Mouse (Mus musculus) bone marrow, adult 2 months (tissue): ENCODE results near the gene Maml2. TPM values are rescaled to one million over a fixed set of nuclear protein-coding genes. Genes with fewer than 3 reads are reported as not detected.

ENCODE experiments used
- H3K27ac ChIP-seq: fragments of 200-500 bp; 2 replicates; pipeline ENCODE4 v1.5.1; 2012; ENCODE audit warnings: low read depth, mild to moderate bottlenecking, control low read depth, inconsistent platforms, low read length; ENCODE audit not compliant: control insufficient read depth, poor library complexity, insufficient read depth
- H3K4me1 ChIP-seq: fragments of 200-500 bp; 2 replicates; pipeline ENCODE4 v1.6.1; 2011; ENCODE audit warnings: low read length; ENCODE audit not compliant: control insufficient read depth, insufficient read depth
- H3K4me3 ChIP-seq: fragments of 200-500 bp; replicated peaks from 2 replicates; pipeline ENCODE3; 2011; ENCODE audit warnings: mild to moderate bottlenecking, low read depth, low read length, control low read depth; ENCODE audit not compliant: control insufficient read depth
- CTCF ChIP-seq: fragments of 200-500 bp; IDR thresholded peaks from 2 replicates; pipeline ENCODE4 v1.5.1; 2011; ENCODE audit warnings: low read length, control low read depth; ENCODE audit not compliant: control insufficient read depth, insufficient read depth
- POLR2A ChIP-seq: fragments of 200-500 bp; IDR thresholded peaks from 2 replicates; pipeline ENCODE4 v1.6.1; 2011; ENCODE audit warnings: low read depth, mild to moderate bottlenecking, control low read depth, low read length, borderline replicate concordance; ENCODE audit not compliant: control insufficient read depth
- WGBS: fragments of 180-500 bp; shearing (Covaris S2); methylation state at CpG from one replicate; pipeline ENCODE4 v1.1.7; 2018; 5-methylcytosine and 5-hydroxymethylcytosine counted together
- polyA plus RNA-seq: library from polyadenylated mRNA; stranded (reverse); fragments of >200 nt; gene quantifications from 2 replicates; pipeline ENCODE4 v1.2.4, GENCODE M21; 2011; ENCODE audit warnings: low replicate concordance; ENCODE audit not compliant: missing spikeins, insufficient read depth, insufficient read length

The Maml2 gene
- polyA plus RNA-seq, 1 experiment: 3.5 TPM

DNA sequence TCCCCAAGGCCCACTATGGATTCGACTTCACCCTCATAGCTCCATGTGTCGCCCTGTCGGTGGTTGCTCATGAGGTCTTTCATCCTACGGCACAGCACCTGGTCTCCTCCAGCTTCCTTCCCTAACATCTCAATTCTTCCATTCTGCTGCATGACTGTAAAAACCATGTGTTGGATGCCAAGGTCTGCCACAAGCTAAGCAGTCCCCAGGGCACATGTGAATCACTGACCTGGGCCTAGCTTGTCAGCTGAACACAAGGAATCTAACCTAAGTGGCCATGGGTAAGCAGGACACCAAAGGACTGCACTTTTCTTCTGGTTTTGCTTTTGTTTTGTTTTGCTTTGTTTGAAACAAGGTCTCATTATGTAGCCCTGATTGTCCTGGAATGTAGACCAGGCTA is 271.3 kb downstream of the Maml2 start:
- TF ChIP-seq CTCF (no peak), POLR2A (no peak)
- Histone ChIP-seq H3K4me1 (no peaks in the 10 kb centered on the region), H3K4me3 (no peak overlapping the region), H3K27ac (no peak overlapping the region)
- 90% methylated on average over 4 of the region's 4 CpGs for WGBS

DNA sequence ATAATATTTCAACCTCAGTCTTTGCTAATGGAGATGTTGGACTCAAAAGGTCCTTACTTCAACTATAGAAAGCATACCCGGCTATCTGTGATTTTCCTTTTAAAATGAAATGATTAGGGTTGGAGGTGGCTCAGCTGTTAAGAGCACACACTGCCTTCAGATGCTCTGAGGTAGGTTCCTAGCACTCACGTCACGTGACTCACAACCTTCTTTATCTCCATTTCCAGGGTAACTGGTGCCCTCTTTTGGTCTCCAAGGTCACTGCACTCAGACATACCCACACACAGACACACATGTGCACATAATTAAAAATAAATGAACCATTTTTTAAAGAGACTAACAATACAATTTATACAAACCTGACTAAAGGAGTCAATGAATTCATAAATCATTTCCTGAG is 275.1 kb downstream of the Maml2 start:
- Histone ChIP-seq H3K27ac (no peak overlapping the region), H3K4me1 (peaks cover 2% of the 10 kb centered on the region), H3K4me3 (no peak overlapping the region)
- TF ChIP-seq POLR2A (no peak), CTCF (no peak)
- WGBS: 80% methylated on average over 3 of the region's 3 CpGs

DNA sequence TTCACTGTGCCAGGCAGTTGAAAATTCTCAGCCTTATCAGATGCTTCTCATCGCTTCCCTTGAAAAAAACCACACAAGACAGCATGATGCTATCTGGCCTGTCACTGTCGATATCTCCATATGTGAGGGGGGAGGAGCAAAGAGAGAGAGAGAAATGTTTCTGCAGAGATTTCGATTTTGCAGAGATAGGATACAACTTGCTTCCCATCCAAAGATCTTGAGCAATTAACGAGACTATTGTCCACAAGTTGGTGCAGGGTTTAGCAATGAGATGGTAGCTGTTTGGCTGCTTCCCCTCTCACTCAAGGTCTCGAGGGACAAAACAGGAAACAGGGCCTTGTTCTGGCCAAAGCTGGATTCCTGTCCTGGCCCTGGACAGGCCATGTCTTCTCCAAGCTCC is 276.3 kb downstream of the Maml2 start:
- TF ChIP-seq CTCF (no peak), POLR2A (no peak)
- H3K27ac ChIP-seq: no peak overlapping the region
- peaks cover 2% of the 10 kb centered on the region for H3K4me1 ChIP-seq
- H3K4me3 ChIP-seq: no peak overlapping the region
- 14% methylated on average over 5 of the region's 5 CpGs for WGBS

DNA sequence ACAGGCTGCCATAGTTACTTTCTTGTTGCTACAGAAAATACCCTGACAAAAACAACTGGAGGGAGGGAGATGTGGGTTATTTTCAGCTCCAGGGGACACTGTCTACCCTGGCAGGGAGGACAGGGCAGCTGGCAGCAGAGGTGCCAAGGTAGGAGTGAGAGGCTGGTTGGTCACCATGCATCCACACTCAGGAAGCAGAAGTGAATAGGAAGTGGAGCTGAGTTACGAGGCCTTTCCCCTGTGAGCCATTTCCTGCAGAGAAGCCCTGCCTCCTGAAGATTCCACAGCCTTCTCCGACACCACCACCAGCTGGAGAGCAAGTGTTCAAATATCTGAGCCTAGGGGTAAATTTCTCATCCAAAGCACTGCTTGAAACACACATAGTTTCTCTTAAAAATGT is 277.2 kb downstream of the Maml2 start:
- no peak for TF ChIP-seq CTCF
- no peak for TF ChIP-seq POLR2A
- 22% methylated on average over 2 of the region's 2 CpGs for WGBS
- peaks cover 2% of the 10 kb centered on the region for H3K4me1 ChIP-seq
- no peak overlapping the region for H3K27ac ChIP-seq
- H3K4me3 ChIP-seq: no peak overlapping the region

DNA sequence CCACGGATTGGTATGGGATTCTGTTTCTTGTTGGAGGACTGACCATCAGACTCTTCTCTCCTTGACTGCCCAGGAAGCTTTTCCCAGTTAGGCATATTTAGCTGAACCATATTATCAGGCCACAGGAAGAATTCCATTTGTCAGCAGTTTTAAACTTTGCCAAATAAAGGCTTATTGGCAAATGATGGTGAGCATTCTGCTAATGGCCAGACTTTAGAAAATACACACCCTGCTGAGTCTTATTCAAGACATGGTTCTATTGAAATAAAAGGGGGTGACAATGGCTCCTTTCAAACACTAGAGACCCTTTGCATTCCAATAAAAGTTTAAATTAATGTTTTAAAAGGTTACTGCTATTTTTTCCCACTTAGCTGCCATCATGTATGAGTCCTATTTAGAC is 279.4 kb downstream of the Maml2 start:
- WGBS: 87% methylated on average over 1 of the region's 1 CpGs
- Histone ChIP-seq H3K27ac (no peak overlapping the region), H3K4me3 (no peak overlapping the region), H3K4me1 (peaks cover 2% of the 10 kb centered on the region)
- TF ChIP-seq POLR2A (no peak), CTCF (no peak)

DNA sequence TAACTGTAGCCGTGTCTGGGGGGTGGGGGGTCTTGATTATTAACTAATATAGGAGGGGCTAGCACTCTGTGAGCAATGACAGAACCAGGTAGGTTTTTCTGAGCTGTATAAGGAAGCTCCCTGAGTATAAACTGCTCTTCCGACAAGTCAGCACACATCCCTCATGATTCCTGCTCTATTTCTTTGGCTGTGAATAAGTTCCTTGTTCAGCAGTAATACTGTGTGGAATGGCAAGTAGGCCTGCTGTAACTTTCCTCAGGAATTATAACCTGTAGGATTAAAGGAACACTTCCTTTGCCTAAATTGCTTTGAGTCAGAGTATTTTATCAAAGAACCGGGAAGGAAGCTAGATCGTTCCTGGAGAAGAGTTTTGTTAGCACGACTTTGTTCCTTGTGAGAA is 283.4 kb downstream of the Maml2 start:
- TF ChIP-seq POLR2A (no peak), CTCF (no peak)
- Histone ChIP-seq H3K4me1 (no peaks in the 10 kb centered on the region), H3K4me3 (no peak overlapping the region), H3K27ac (no peak overlapping the region)
- 69% methylated on average over 5 of the region's 5 CpGs for WGBS

DNA sequence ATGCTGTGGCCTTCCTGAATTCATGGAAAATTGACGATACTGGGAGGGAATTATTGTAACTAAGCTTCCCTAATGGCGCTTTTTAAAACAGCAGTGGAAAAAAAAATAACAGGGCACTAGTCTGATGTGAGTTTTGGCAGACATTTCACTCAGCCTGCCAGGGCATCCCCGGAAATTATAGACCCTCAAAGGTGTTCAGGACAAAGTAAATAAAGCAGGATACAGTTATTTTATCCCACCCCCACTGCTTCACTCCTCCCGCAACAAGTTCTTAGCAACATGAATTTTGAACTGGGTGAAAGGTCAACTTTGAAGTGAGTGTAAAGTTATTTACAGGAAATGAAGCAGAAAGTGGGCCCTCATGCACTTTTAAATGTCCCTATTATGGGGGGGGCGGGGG is 286.2 kb downstream of the Maml2 start:
- Histone ChIP-seq H3K4me1 (no peaks in the 10 kb centered on the region), H3K27ac (no peak overlapping the region), H3K4me3 (no peak overlapping the region)
- WGBS: 67% methylated on average over 5 of the region's 5 CpGs
- no peak for TF ChIP-seq CTCF
- TF ChIP-seq POLR2A: no peak

DNA sequence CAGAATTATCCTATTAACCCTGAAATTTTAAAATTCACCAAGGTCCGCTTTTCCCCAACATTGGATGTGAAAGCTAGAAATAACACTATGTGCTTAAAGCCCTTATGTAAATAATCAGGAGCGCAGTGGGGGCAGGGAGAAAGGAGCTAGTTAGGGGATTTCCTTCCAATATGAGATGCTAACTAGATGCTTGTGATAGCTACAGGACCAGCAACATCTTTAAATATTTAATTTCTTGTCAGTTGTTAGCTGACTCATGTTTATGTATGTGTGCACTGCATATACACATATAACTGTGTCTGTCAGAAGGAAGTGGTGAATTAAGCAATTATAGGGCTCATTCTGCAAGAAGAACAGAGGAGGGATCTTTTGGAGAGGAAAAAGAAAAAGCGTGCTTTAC is 286.7 kb downstream of the Maml2 start:
- WGBS: 70% methylated on average over 3 of the region's 3 CpGs
- H3K27ac ChIP-seq: no peak overlapping the region
- no peak overlapping the region for H3K4me3 ChIP-seq
- TF ChIP-seq POLR2A: no peak
- TF ChIP-seq CTCF: no peak
- H3K4me1 ChIP-seq: no peaks in the 10 kb centered on the region
